Mouse (Mus musculus) yolk sac, embryonic 10.5 days (tissue): ENCODE data around the gene Epyc.
"Not testable (repeated sequence)": the region's sequence is repeated elsewhere in the genome, so short reads cannot be mapped to it uniquely, and the experiment has no call there.

Source experiments
- DNase-seq: peaks from one replicate; pipeline ENCODE4 v3.0.0-alpha.2; 2017; ENCODE audit warnings: low spot score

Gene Epyc

DNA sequence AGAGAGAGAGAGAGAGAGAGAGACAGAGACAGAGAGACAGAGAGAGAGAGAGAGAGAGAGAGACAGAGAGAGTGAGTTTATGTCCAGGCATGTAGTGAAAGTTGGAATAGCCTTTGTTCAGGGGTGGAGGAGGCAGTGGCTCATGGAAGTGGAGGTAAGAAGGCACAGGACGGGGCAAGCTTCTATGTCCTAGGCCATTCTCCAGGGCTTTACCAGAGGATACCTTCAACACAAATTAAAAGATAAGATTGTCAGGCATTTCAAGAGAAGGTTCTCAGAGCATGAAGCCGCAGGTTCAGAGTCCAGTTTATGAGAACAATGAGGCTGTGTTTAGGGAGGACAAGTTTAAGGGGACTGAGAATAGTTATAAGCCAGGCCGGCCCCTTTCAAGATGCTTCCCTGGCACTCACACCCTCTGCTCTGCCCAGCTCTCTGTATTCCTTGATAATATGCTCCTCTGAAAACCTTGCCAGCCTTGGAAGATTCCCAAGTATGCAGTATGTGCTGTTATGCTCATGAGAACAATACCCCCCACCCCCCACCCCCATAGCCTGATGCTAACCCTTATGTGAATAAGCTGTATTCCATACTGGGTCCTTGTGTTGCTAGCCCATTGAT lies 71.5 kb downstream of the Epyc start:
- no peak for DNase-seq

DNA sequence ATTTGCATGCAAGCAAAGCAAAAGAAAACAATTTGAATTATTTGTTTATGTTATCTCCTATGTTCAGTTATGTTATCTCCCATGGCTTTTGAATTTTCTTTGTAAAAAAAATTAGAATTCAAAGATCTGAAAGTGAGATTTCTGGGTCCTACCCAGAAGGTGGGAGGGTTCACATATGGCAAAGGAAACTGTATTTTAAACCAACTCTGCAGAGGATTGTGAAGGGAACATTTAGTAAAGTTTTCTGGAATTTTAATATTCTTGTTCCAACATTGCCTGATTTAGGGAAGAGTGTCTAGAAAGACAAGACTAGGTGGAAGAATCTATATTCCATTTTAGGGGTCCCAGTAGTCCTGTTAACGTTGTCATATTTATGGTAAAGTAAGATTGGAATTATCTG lies 73.4 kb downstream of the Epyc start:
- no peak for DNase-seq

DNA sequence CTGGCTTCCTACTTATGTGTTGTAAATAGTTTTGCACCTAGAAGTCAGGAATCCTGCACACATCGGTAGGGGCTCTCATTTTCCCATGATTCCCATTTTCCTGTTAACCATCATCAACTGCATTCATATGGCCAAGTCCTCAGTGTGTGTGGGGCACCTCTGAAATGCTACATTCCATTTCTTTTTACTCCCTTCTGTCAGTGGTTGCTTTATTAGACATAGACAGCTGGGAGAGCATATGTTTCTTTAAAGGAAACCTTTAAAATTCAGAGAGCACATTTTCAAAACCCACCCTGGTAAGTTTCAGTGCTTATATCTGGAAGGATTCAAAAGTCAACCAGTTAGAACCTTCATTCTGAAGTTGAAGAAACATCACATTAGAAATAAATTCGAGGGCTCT lies 74.2 kb downstream of the Epyc start:
- no peak for DNase-seq

DNA sequence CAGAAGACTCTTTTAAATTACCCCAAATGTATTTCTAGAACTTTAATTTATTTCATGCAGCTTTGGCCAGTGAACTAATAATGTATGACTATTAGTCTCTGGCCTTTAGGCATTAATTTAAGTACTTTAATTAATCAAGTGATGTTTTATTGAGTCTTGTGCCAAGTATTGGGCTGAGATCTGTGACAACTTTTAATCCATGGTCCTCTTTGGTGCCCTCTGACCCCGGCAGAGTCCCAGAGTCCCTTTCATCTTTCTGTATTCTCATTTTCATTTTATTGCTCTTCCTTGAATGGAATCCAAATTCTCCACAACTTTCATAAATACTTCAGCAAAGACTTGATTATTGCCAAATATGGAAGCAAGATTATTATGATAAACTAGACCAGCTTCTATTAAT lies 76.8 kb downstream of the Epyc start:
- DNase-seq: no peak

DNA sequence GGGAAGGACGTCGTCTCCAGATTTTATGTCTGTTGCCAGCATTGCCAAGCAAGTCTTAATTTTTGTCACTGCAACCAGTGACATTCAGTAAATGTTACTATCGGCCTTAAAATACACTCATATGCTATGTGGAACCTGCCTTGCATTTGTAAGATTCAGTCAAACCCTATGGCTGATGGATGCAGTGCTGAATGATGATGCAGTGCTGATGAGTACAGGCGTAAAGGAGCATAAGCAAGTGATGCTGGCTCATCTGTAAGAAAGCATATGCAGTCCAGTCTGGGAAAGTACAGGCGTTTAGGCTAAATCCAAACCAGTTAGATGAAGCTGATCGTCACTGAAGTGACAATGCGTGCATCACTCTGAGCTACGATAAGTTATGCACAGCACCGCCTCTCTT lies 78.8 kb downstream of the Epyc start:
- no peak for DNase-seq

DNA sequence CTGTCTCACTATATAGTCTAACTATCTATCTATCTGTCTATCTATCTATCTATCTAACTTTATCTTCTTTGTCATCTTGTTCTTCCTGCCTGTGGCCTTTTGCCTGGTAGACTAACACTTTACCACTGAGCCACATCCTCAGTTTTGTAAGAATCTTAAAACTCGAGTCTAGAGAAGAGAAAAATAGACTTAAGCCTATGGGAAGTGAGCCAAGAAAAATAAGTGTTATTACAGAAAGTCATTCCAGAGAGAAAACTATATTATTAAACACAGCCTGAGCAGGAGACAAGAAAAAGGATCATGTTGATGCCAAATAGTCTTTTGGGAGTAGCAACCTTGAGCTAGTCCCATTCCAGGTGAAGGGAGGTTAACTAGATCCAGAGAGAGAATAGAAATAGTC lies 82.1 kb downstream of the Epyc start:
- no peak for DNase-seq

DNA sequence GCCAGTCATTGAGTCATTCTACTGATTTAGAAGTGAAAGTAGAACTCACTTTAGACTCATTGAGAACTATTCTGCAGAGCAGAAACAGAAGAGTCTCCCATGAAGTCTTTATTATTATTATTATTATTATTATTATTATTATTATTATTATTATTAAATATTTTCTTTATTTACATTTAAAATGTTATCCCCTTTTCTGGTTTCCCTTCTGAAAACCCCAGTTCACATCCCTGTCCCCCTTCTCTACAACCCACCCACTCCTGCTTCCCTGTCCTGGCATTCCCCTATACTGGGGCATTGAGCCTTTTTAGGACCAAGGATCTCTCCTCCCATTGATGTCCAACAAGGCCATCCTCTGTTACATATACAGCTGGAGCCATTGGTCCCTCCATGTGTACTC lies 82.8 kb downstream of the Epyc start, which contains the start of gene C030005K15Rik:
C030005K15Rik (minus strand) TSS at position 101 of the 400 bp plus-strand sequence.
- not testable (repeated sequence) for DNase-seq
